Mouse (Mus musculus) CH12.LX (cell line): ENCODE measurements around the gene Cyp8b1. TPM values are rescaled to one million over a fixed set of nuclear protein-coding genes. Genes with fewer than 3 reads are reported as not detected.

Source experiments
- DNase-seq: peaks from one replicate; pipeline ENCODE4 v3.0.0-alpha.2; 2013; ENCODE audit errors: extremely low read depth
- H3K27ac ChIP-seq: 2 replicates; pipeline ENCODE4 v1.5.1; 2012; ENCODE audit warnings: low read depth, mild to moderate bottlenecking, control low read depth, moderate library complexity; ENCODE audit not compliant: insufficient read depth
- H3K27me3 ChIP-seq: replicated peaks from 2 replicates; pipeline ENCODE3; 2012; ENCODE audit warnings: inconsistent platforms
- H3K36me3 ChIP-seq, 2 experiments: replicated peaks in 1 of 2; 2 replicates each; pipeline versions ENCODE3 to v1.6.1; 2012; ENCODE audit warnings: inconsistent platforms in 1 of 2, low read length in 1 of 2, mild to moderate bottlenecking in 1 of 2, mixed read lengths in 1 of 2, moderate library complexity in 1 of 2; ENCODE audit not compliant: control insufficient read depth in 1 of 2, insufficient read depth in 1 of 2
- H3K4me1 ChIP-seq, 2 experiments: 2 replicates each; pipeline ENCODE4 v1.6.1; 2012; ENCODE audit warnings: inconsistent platforms in 1 of 2, moderate library complexity in 1 of 2; ENCODE audit not compliant: insufficient read depth in 2 of 2, control insufficient read depth in 1 of 2
- H3K4me2 ChIP-seq: 2 replicates; pipeline ENCODE4 v1.6.1; 2012; ENCODE audit warnings: low read depth, mild to moderate bottlenecking, control low read depth; ENCODE audit not compliant: poor library complexity, insufficient read depth, severe bottlenecking
- H3K4me3 ChIP-seq, 3 experiments: fragments of 150-350 bp in 1 of 3; sonication (generic) in 1 of 3; replicated peaks in 1 of 3; 2 replicates each; pipeline versions ENCODE3 to v1.5.1; 2011 to 2012; ENCODE audit warnings: low read depth in 2 of 3, low read length in 2 of 3, mild to moderate bottlenecking in 2 of 3, moderate library complexity in 2 of 3, control low read depth in 1 of 3, improper control_type of control experiment in 1 of 3, inconsistent platforms in 1 of 3, mixed read lengths in 1 of 3; ENCODE audit not compliant: poor library complexity in 1 of 3
- H3K79me2 ChIP-seq: replicated peaks from 2 replicates; pipeline ENCODE4 v1.6.1; 2012; ENCODE audit warnings: mild to moderate bottlenecking, moderate library complexity; ENCODE audit not compliant: control insufficient read depth, poor library complexity, insufficient read depth, severe bottlenecking; ENCODE audit errors: extremely low read depth
- H3K9ac ChIP-seq: 2 replicates; pipeline ENCODE4 v1.6.1; 2012; ENCODE audit warnings: low read depth, mild to moderate bottlenecking, control low read depth, moderate library complexity; ENCODE audit not compliant: insufficient read depth
- H3K9me3 ChIP-seq: replicated peaks from 2 replicates; pipeline ENCODE3; 2012; ENCODE audit warnings: low read length, inconsistent platforms, mixed read lengths
- BHLHE40 ChIP-seq: IDR thresholded peaks from 2 replicates; pipeline ENCODE4 v1.6.1; 2011; ENCODE audit warnings: mild to moderate bottlenecking, low read depth, low read length, improper control_type of control experiment
- CHD1 ChIP-seq: IDR thresholded peaks from 2 replicates; pipeline ENCODE4 v1.6.1; 2012; ENCODE audit warnings: low read depth, low read length, improper control_type of control experiment, inconsistent platforms
- CTCF ChIP-seq, 2 experiments: IDR thresholded peaks in 1 of 2; conservative IDR thresholded peaks in 1 of 2; 2 replicates each; pipeline ENCODE4 v1.5.1; 2011 to 2012; ENCODE audit warnings: low read depth in 2 of 2, low read length in 2 of 2, improper control_type of control experiment in 1 of 2, inconsistent platforms in 1 of 2, mild to moderate bottlenecking in 1 of 2, moderate library complexity in 1 of 2
- ETS1 ChIP-seq: conservative IDR thresholded peaks from 2 replicates; pipeline ENCODE4 v1.6.1; 2012; ENCODE audit warnings: low read depth, mild to moderate bottlenecking, inconsistent platforms, low read length, improper control_type of control experiment, moderate library complexity
- GABPA ChIP-seq: IDR thresholded peaks from 2 replicates; pipeline ENCODE4 v1.6.1; 2012; ENCODE audit warnings: low read depth, low read length, improper control_type of control experiment, inconsistent platforms; ENCODE audit not compliant: insufficient replicate concordance
- HCFC1 ChIP-seq: IDR thresholded peaks from 2 replicates; pipeline ENCODE4 v1.6.1; 2012; ENCODE audit warnings: low read depth, mild to moderate bottlenecking, inconsistent platforms, low read length, improper control_type of control experiment
- JUND ChIP-seq: conservative IDR thresholded peaks from 2 replicates; pipeline ENCODE4 v1.6.1; 2011; ENCODE audit warnings: low read depth, low read length, improper control_type of control experiment
- KAT2A ChIP-seq: IDR thresholded peaks from 2 replicates; pipeline ENCODE4 v1.6.1; 2012; ENCODE audit warnings: low read length, improper control_type of control experiment, inconsistent platforms; ENCODE audit not compliant: insufficient replicate concordance
- MAX ChIP-seq: IDR thresholded peaks from 2 replicates; pipeline ENCODE4 v1.6.1; 2011; ENCODE audit warnings: low read length, improper control_type of control experiment
- MAZ ChIP-seq: IDR thresholded peaks from 2 replicates; pipeline ENCODE4 v1.6.1; 2012; ENCODE audit warnings: low read depth, mild to moderate bottlenecking, inconsistent platforms, low read length, improper control_type of control experiment, moderate library complexity
- MEF2A ChIP-seq: IDR thresholded peaks from 2 replicates; pipeline ENCODE4 v1.6.1; 2014; ENCODE audit warnings: low read depth, mild to moderate bottlenecking, inconsistent platforms, low read length, improper control_type of control experiment, borderline replicate concordance
- MXI1 ChIP-seq: IDR thresholded peaks from 2 replicates; pipeline ENCODE4 v1.6.1; 2011; ENCODE audit warnings: mild to moderate bottlenecking, low read depth, low read length, improper control_type of control experiment
- NELFE ChIP-seq: IDR thresholded peaks from 2 replicates; pipeline ENCODE4 v1.6.1; 2011; ENCODE audit warnings: low read depth, low read length, improper control_type of control experiment
- RAD21 ChIP-seq: IDR thresholded peaks from 2 replicates; pipeline ENCODE4 v1.6.1; 2011; ENCODE audit warnings: low read depth, mild to moderate bottlenecking, low read length, improper control_type of control experiment, moderate library complexity
- SIN3A ChIP-seq: IDR thresholded peaks from 2 replicates; pipeline ENCODE4 v1.6.1; 2012; ENCODE audit warnings: low read length, improper control_type of control experiment, inconsistent platforms
- TBP ChIP-seq: conservative IDR thresholded peaks from 2 replicates; pipeline ENCODE4 v1.6.1; 2011; ENCODE audit warnings: low read depth, low read length, improper control_type of control experiment
- ZMIZ1 ChIP-seq: IDR thresholded peaks from 2 replicates; pipeline ENCODE4 v1.6.1; 2012; ENCODE audit warnings: low read depth, mild to moderate bottlenecking, inconsistent platforms, low read length, improper control_type of control experiment
- dilution Hi-C: fragments of 300-500 bp; cut with MboI; formaldehyde crosslinking; loops from 2 replicates; pipeline ENCODE4 v1.14.3; 2020; ENCODE audit warnings: low sequenced_read_pairs; ENCODE audit not compliant: extremely low pct_unique_long_range_greater_than_20kb, extremely low pct_ligation_motif_present
- in situ Hi-C: fragments of 300-500 bp; cut with MboI; formaldehyde crosslinking; loops from 3 replicates; pipeline ENCODE4 v1.14.3; 2019; ENCODE audit warnings: low sequenced_read_pairs, low pct_ligation_motif_present, low pct_unique_long_range_greater_than_20kb, mixed read lengths
- polyA plus RNA-seq: library from polyadenylated mRNA; unstranded; fragments of >175 nt; gene quantifications from 2 replicates; pipeline ENCODE4 v1.2.1, GENCODE M21; 2012; ENCODE audit warnings: low read depth; ENCODE audit not compliant: insufficient read length
- total RNA-seq, 2 experiments: library from RNA; depleted of rRNA; stranded (reverse); fragments of 300-350 nt in 1 of 2; fragments of >200 nt in 1 of 2; gene quantifications; 2 replicates each; pipeline ENCODE4 v1.2.3; 2012 to 2014

Cyp8b1 gene
- total and polyA plus RNA-seq, 3 experiments, result 0.27 TPM; not detected in 2

- Histone ChIP-seq H3K4me1 (no peaks in the 10 kb centered on the region), H3K27ac (no peak overlapping the region), H3K9me3 (no peaks in the 10 kb centered on the region), H3K79me2 (no peaks in the 10 kb centered on the region)
- dilution Hi-C loops, result no loop called here
- in situ Hi-C loops, result no loop called here
- TF ChIP-seq ETS1 (no peak), RAD21 (no peak), HCFC1 (no peak), JUND (no peak), MAZ (no peak), SIN3A (no peak), MEF2A (no peak), KAT2A (no peak), TBP (no peak), BHLHE40 (no peak), NELFE (no peak), CTCF (conservative IDR thresholded peaks at IDR 0.05 in 1 of 2, IDR thresholded peaks at IDR 0.05 in 1 of 2; ENCODE audit: low read depth in 2 of 2, low read length in 2 of 2) (no peak), MXI1 (no peak), GABPA (no peak), ZMIZ1 (no peak)
- TF ChIP-seq, all 38 proteins: peak for 0
- Histone ChIP-seq H3K9ac (no peak overlapping the region), H3K27me3 (peaks cover 8% of the 10 kb centered on the region), H3K4me3 (no peak overlapping the region), H3K4me2 (no peak overlapping the region), H3K36me3 (no peaks in the 10 kb centered on the region)
- no peak for DNase-seq
These were observed 46.7 kb downstream of the Cyp8b1 start for GRCm38 (mm10) chr9:121869432-121869831.

- no peak overlapping the region for H3K27ac ChIP-seq
- no peak overlapping the region for H3K4me3 ChIP-seq
- no peak for DNase-seq
- H3K4me2 ChIP-seq, result no peak overlapping the region
- no peaks in the 10 kb centered on the region for H3K79me2 ChIP-seq
- in situ Hi-C loops (no loop called here), dilution Hi-C loops (no loop called here)
- no peaks in the 10 kb centered on the region for H3K4me1 ChIP-seq
- TF ChIP-seq CHD1 (no peak), MAX (no peak), BHLHE40 (no peak)
- no peaks in the 10 kb centered on the region for H3K9me3 ChIP-seq
- H3K9ac ChIP-seq, result no peak overlapping the region
- H3K36me3 ChIP-seq, result no peaks in the 10 kb centered on the region
- H3K27me3 ChIP-seq, result peaks cover 8% of the 10 kb centered on the region
These were observed 47.9 kb downstream of the Cyp8b1 start for GRCm38 (mm10) chr9:121868236-121868635.
